Mouse (Mus musculus) lung, adult 2 months (tissue): ENCODE data around the gene Plekhg6.

ENCODE experiments used
- CTCF ChIP-seq: fragments of 200-500 bp; IDR thresholded peaks from 2 replicates; pipeline ENCODE4 v1.5.1; 2011; ENCODE audit warnings: mild to moderate bottlenecking, low read length, control low read depth; ENCODE audit not compliant: insufficient read depth
- POLR2A ChIP-seq: fragments of 200-500 bp; IDR thresholded peaks from 2 replicates; pipeline ENCODE4 v1.6.1; 2011; ENCODE audit warnings: low read depth, mild to moderate bottlenecking, control low read depth, low read length, borderline replicate concordance; ENCODE audit errors: extremely low read depth

- TF ChIP-seq CTCF: peak; percentile 73
- TF ChIP-seq POLR2A: peak; percentile 36; the same call in 1 of the 2 replicates
These were observed 46.1 kb upstream of the Plekhg6 start for GRCm38 (mm10) chr6:125426383-125427360.
